Mouse (Mus musculus): Measurements from ENCODE around the gene Gm10842. TPM values are rescaled to one million over a fixed set of nuclear protein-coding genes. Genes with fewer than 3 reads are reported as not detected.

Gm10842 gene
- polyA plus RNA-seq, 1 experiment = not detected

GRCm38 (mm10) chr11:105152357-105152899, 5.7 kb downstream of the Gm10842 start:
- Histone ChIP-seq H3K4me3 (ENCODE audit: extremely low read depth, insufficient read depth, insufficient read length) (no peak overlapping the region), H3K27me3 (ENCODE audit: control insufficient read depth, insufficient read depth, low read length) (no peaks in the 10 kb centered on the region), H3K36me3 (ENCODE audit: control insufficient read depth, insufficient read depth, low read length) (no peaks in the 10 kb centered on the region), H3K27ac (ENCODE audit: insufficient read depth, low read length) (no peak overlapping the region), H3K4me1 (ENCODE audit: control insufficient read depth, insufficient read depth, insufficient read length) (peaks cover 2% of the 10 kb centered on the region; the same call in 1 of the 2 replicates)
- TF ChIP-seq CTCF (IDR thresholded peaks at IDR 0.05; ENCODE audit: extremely low read depth, insufficient read depth, insufficient read length, insufficient replicate concordance) (no peak), POLR2A (IDR thresholded peaks at IDR 0.05; ENCODE audit: low read depth, low read length) (no peak)
- 68% methylated on average over 11 of the region's 11 CpGs for WGBS
- no peak for DNase-seq (ENCODE audit: low read depth in 1 of 2, low spot score in 2 of 2)

GRCm38 (mm10) chr11:105153068-105153833, 6.6 kb downstream of the Gm10842 start:
- H3K27ac ChIP-seq (ENCODE audit: insufficient read depth, low read length) = no peak overlapping the region
- TF ChIP-seq POLR2A (IDR thresholded peaks at IDR 0.05; ENCODE audit: low read depth, low read length) (no peak), CTCF (IDR thresholded peaks at IDR 0.05; ENCODE audit: extremely low read depth, insufficient read depth, insufficient read length, insufficient replicate concordance) (no peak)
- no peaks in the 10 kb centered on the region for H3K27me3 ChIP-seq (ENCODE audit: control insufficient read depth, insufficient read depth, low read length)
- 57% methylated on average over 12 of the region's 12 CpGs for WGBS
- H3K36me3 ChIP-seq (ENCODE audit: control insufficient read depth, insufficient read depth, low read length) = no peaks in the 10 kb centered on the region
- no peak for DNase-seq (ENCODE audit: low read depth in 1 of 2, low spot score in 2 of 2)
- H3K4me3 ChIP-seq (ENCODE audit: extremely low read depth, insufficient read depth, insufficient read length) = no peak overlapping the region
- peaks cover 2% of the 10 kb centered on the region; the same call in 1 of the 2 replicates for H3K4me1 ChIP-seq (ENCODE audit: control insufficient read depth, insufficient read depth, insufficient read length)

DNA sequence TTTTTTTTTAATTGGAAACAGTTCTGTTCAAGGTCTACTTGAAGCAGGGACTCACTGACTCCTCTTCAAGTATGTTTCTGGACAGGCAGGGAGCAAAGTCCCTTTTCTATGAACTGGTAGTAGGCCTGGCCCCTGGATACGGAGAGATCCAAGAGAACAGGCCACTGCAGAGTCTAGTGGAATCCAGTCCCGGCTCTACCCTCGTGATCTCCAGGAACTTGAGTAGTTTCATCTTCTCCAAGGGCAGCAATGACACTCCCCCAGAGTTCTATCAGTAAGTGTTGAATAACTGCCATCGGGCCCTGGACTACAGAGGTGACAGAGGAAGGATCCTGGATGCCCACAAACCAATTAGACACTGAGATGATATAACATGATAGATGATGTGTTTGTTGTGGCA, 9.2 kb downstream of the Gm10842 start:
- peaks cover 2% of the 10 kb centered on the region; the same call in 1 of the 2 replicates for H3K4me1 ChIP-seq (ENCODE audit: control insufficient read depth, insufficient read depth, insufficient read length)
- no peak for TF ChIP-seq CTCF (IDR thresholded peaks at IDR 0.05; ENCODE audit: extremely low read depth, insufficient read depth, insufficient read length, insufficient replicate concordance)
- DNase-seq (ENCODE audit: low read depth in 1 of 2, low spot score in 2 of 2) = no peak
- H3K27me3 ChIP-seq (ENCODE audit: control insufficient read depth, insufficient read depth, low read length) = no peaks in the 10 kb centered on the region
- no peak overlapping the region for H3K27ac ChIP-seq (ENCODE audit: insufficient read depth, low read length)
- 74% methylated on average over 4 of the region's 4 CpGs for WGBS
- H3K36me3 ChIP-seq (ENCODE audit: control insufficient read depth, insufficient read depth, low read length) = no peaks in the 10 kb centered on the region
- no peak overlapping the region for H3K4me3 ChIP-seq (ENCODE audit: extremely low read depth, insufficient read depth, insufficient read length)

- Histone ChIP-seq H3K4me3 (ENCODE audit: extremely low read depth, insufficient read depth, insufficient read length) (no peak overlapping the region), H3K4me1 (ENCODE audit: control insufficient read depth, insufficient read depth, insufficient read length) (peaks cover 1% of the 10 kb centered on the region; the same call in 1 of the 2 replicates), H3K36me3 (ENCODE audit: control insufficient read depth, insufficient read depth, low read length) (no peaks in the 10 kb centered on the region), H3K27me3 (ENCODE audit: control insufficient read depth, insufficient read depth, low read length) (no peaks in the 10 kb centered on the region), H3K27ac (ENCODE audit: insufficient read depth, low read length) (no peak overlapping the region)
- no peak for DNase-seq (ENCODE audit: low read depth in 1 of 2, low spot score in 2 of 2)
- 78% methylated on average over 19 of the region's 19 CpGs for WGBS
- TF ChIP-seq POLR2A (IDR thresholded peaks at IDR 0.05; ENCODE audit: low read depth, low read length) = no peak
- no peak for TF ChIP-seq CTCF (IDR thresholded peaks at IDR 0.05; ENCODE audit: extremely low read depth, insufficient read depth, insufficient read length, insufficient replicate concordance)
These were observed 10.1 kb downstream of the Gm10842 start for GRCm38 (mm10) chr11:105156748-105157267.

DNA sequence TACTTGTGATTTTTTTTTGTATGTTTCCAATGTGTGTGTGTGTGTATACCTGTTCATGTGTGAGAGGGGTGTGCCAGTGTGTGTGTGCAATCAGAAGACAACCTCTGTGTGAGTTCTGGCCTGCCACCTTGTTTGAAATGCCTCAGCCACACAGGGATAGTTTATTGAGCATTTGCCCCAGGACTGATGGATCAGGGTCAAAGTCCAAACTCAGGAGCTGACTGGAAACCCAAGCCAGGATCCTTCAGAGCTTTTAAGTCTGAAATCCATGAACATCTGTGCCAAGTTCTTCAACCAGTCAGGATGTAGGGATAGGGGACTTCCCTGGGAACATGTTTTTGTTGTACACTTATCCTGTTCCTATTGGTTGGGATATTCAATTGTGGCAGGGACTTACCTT, 11.4 kb downstream of the Gm10842 start:
- H3K27me3 ChIP-seq (ENCODE audit: control insufficient read depth, insufficient read depth, low read length) = no peaks in the 10 kb centered on the region
- no peak overlapping the region for H3K27ac ChIP-seq (ENCODE audit: insufficient read depth, low read length)
- H3K4me1 ChIP-seq (ENCODE audit: control insufficient read depth, insufficient read depth, insufficient read length) = no peaks in the 10 kb centered on the region
- H3K4me3 ChIP-seq (ENCODE audit: extremely low read depth, insufficient read depth, insufficient read length) = no peak overlapping the region
- TF ChIP-seq POLR2A (IDR thresholded peaks at IDR 0.05; ENCODE audit: low read depth, low read length) = no peak
- no peak for TF ChIP-seq CTCF (IDR thresholded peaks at IDR 0.05; ENCODE audit: extremely low read depth, insufficient read depth, insufficient read length, insufficient replicate concordance)
- DNase-seq (ENCODE audit: low read depth in 1 of 2, low spot score in 2 of 2) = no peak
- H3K36me3 ChIP-seq (ENCODE audit: control insufficient read depth, insufficient read depth, low read length) = no peaks in the 10 kb centered on the region

GRCm38 (mm10) chr11:105159673-105160360, 13.1 kb downstream of the Gm10842 start:
- Histone ChIP-seq H3K27ac (ENCODE audit: insufficient read depth, low read length) (no peak overlapping the region), H3K4me3 (ENCODE audit: extremely low read depth, insufficient read depth, insufficient read length) (no peak overlapping the region), H3K4me1 (ENCODE audit: control insufficient read depth, insufficient read depth, insufficient read length) (no peaks in the 10 kb centered on the region), H3K36me3 (ENCODE audit: control insufficient read depth, insufficient read depth, low read length) (no peaks in the 10 kb centered on the region), H3K27me3 (ENCODE audit: control insufficient read depth, insufficient read depth, low read length) (no peaks in the 10 kb centered on the region)
- WGBS = 80% methylated on average over 6 of the region's 6 CpGs
- TF ChIP-seq CTCF (IDR thresholded peaks at IDR 0.05; ENCODE audit: extremely low read depth, insufficient read depth, insufficient read length, insufficient replicate concordance) (no peak), POLR2A (IDR thresholded peaks at IDR 0.05; ENCODE audit: low read depth, low read length) (no peak)
- no peak for DNase-seq (ENCODE audit: low read depth in 1 of 2, low spot score in 2 of 2)
